Mouse (Mus musculus) embryonic facial prominence, embryonic 14.5 days (tissue): ENCODE data around the gene Tspear. TPM values are rescaled to one million over a fixed set of nuclear protein-coding genes. Genes with fewer than 3 reads are reported as not detected.

Source experiments
- ATAC-seq: fragments of 200-750 bp; cut with Nextera tagmentation; 2 replicates; pipeline ENCODE4 v1.8.0; 2017; ENCODE audit warnings: low read depth, moderate number of reproducible peaks, moderate TSS enrichment
- DNase-seq: peaks from one replicate; pipeline ENCODE4 v3.0.0-alpha.2; 2015; ENCODE audit warnings: low spot score
- H3K27ac ChIP-seq: fragments of 300-500 bp; sonication (generic); replicated peaks from 2 replicates; pipeline ENCODE4 v1.5.1; 2014; ENCODE audit warnings: low read depth, mild to moderate bottlenecking, low read length, moderate library complexity
- H3K27me3 ChIP-seq: fragments of 300-500 bp; sonication (generic); replicated peaks from 2 replicates; pipeline ENCODE4 v1.6.1; 2014; ENCODE audit warnings: low read length; ENCODE audit not compliant: control insufficient read depth, insufficient read depth
- H3K36me3 ChIP-seq: fragments of 300-500 bp; sonication (generic); 2 replicates; pipeline ENCODE4 v1.6.1; 2014; ENCODE audit warnings: low read length, mixed read lengths; ENCODE audit not compliant: control insufficient read depth, insufficient read depth
- H3K4me1 ChIP-seq: fragments of 300-500 bp; sonication (generic); 2 replicates; pipeline ENCODE4 v1.6.1; 2014; ENCODE audit warnings: antibody characterized with exemption, low read length; ENCODE audit not compliant: control insufficient read depth, insufficient read depth
- H3K4me2 ChIP-seq: fragments of 300-500 bp; sonication (generic); 2 replicates; pipeline ENCODE4 v1.6.1; 2014; ENCODE audit warnings: low read depth, mild to moderate bottlenecking, low read length, moderate library complexity, mixed read lengths
- H3K4me3 ChIP-seq: fragments of 300-500 bp; sonication (generic); 2 replicates; pipeline ENCODE4 v1.5.1; 2014; ENCODE audit warnings: low read depth, mild to moderate bottlenecking, low read length
- H3K9ac ChIP-seq: fragments of 300-500 bp; sonication (generic); 2 replicates; pipeline ENCODE4 v1.6.1; 2014; ENCODE audit warnings: low read depth, mild to moderate bottlenecking, low read length, moderate library complexity, mixed read lengths
- H3K9me3 ChIP-seq: fragments of 300-500 bp; sonication (generic); 2 replicates; pipeline ENCODE4 v1.6.1; 2016; ENCODE audit warnings: low read length; ENCODE audit not compliant: control insufficient read depth
- WGBS: fragments of 180-500 bp; shearing (Covaris S2); extraction: QIAGEN DNeasy Blood & Tissue Kit; methylation state at CpG from one replicate; pipeline ENCODE4 v1.1.7; 2014; 5-methylcytosine and 5-hydroxymethylcytosine counted together
- polyA plus RNA-seq: library from polyadenylated mRNA; unstranded; fragments of >200 nt; fragmentation: Nextera tagmentation; extraction: Ambion mirVana; gene quantifications from 2 replicates; pipeline ENCODE4 v1.2.1, GENCODE M21; 2014

The Tspear gene
- polyA plus RNA-seq, 1 experiment from 2014 or later, result 1.3 TPM

DNA sequence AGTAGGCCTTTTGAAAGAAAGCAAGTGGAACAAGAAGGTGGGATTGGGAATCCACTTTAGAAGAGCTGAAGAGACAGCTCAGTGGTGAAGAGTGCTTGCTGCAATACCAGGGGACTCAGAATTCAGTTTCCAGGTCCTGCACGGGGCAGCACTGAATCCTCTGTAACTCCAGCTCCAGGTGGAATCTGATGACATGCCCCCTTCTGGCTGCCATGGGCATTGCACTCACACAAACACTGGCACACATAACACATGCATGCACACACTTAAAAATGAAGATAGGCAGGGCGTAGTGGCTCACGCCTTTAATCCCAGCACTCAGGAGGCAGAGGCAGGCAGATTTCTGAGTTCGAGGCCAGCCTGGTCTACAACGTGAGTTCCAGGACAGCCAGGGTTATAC lies 196.2 kb downstream of the Tspear start:
- DNase-seq, result no peak
- Histone ChIP-seq H3K27me3 (no peaks in the 10 kb centered on the region), H3K4me2 (no peak overlapping the region), H3K9me3 (no peaks in the 10 kb centered on the region), H3K4me3 (no peak overlapping the region), H3K36me3 (no peaks in the 10 kb centered on the region), H3K27ac (no peak overlapping the region), H3K9ac (no peak overlapping the region), H3K4me1 (no peaks in the 10 kb centered on the region)
- ATAC-seq, result no peak
- WGBS, result 87% methylated on average over 5 of the region's 5 CpGs

DNA sequence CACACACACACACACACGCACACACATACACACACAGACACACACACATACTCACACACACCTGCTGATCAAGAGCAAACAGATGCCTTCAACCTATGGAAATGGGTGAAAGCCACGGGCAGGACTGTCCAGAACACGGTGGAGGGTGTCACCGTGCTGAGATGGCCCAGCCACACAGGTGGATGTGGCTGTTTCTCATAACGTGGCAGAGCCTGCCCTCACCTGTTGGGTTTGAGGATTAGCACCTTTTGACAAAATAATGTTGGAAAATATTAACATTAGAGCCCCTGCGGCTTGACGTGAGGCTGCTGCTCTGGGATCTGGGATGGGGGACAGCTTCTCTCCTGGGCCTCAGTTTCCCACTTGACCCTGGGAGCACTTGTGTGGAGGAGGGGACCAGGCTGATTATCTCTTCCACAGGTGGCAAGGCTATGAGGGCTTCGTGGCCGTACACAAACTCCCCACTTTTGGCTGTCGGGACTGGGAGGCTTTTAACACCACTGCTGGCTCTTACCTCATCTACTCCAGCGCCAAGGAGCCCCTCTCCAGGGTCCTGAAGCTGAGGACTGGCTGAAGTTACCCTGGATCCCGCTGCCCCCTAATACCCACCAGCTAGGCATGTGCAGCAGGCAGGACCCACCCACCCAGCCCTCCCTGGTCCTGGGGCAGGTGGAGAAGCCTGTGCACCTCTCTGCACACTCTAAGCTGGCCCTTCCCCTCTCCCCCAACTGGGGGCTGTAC lies 199.8 kb downstream of the Tspear start:
- WGBS, result 57% methylated on average over 12 of the region's 12 CpGs
- no peak overlapping the region; the same call in 1 of the 2 replicates for H3K9ac ChIP-seq
- no peak for DNase-seq
- no peak overlapping the region for H3K4me3 ChIP-seq
- no peaks in the 10 kb centered on the region for H3K4me1 ChIP-seq
- no peak for ATAC-seq
- no peaks in the 10 kb centered on the region for H3K9me3 ChIP-seq
- H3K27ac ChIP-seq, result no peak overlapping the region
- no peak overlapping the region for H3K4me2 ChIP-seq
- H3K27me3 ChIP-seq, result no peaks in the 10 kb centered on the region
- H3K36me3 ChIP-seq, result no peaks in the 10 kb centered on the region

DNA sequence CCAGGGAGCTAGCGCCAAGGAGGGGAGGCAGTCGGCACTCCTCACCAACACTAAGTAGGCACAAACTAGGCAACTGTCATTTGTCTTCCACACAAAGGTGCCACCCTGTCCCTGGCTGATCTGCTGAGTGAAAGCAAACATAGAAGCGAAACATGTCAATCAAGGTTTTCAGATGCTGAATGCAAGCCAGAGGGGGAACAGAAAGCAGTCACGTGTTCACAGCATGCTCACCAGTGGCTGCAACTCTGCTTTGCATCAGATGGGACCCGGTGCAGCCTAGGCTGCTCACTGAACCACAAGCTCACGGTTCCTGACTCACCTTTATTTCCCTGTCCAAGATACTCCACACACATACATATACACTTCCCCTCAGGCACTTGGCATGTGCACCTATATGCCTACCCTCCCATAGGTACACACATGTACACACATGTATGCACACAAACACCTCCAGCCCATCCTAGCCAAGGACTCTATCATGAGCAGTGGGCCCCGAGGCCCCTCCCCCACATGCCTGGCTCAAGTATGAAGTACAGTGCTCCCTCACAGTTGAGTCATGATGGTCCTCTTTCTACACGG lies 204.7 kb downstream of the Tspear start:
- WGBS, result 84% methylated on average over 8 of the region's 8 CpGs
- Histone ChIP-seq H3K27me3 (no peaks in the 10 kb centered on the region), H3K9ac (no peak overlapping the region), H3K36me3 (no peaks in the 10 kb centered on the region), H3K4me2 (no peak overlapping the region), H3K9me3 (no peaks in the 10 kb centered on the region), H3K27ac (no peak overlapping the region), H3K4me3 (no peak overlapping the region), H3K4me1 (no peaks in the 10 kb centered on the region)
- DNase-seq (no peak), ATAC-seq (no peak)

DNA sequence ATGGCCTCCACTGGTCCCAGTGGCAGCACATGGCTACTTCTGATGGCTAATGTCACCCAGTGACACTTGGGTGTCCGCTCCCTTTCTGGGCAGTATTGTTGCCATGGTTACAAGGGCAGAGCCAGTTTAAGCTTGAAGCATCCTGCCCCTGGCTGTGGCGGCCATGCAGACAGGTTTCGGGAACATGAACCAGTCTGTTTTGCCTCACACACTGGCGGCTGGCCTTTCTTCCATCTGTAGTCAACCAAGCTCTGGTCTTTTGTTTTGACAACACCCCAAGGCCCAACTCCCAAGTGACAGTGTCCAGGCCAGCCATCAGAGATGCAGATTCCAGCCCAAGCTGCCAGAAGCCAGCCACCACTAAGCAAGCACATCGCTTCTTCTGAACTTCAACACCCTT lies 209.2 kb downstream of the Tspear start:
- Histone ChIP-seq H3K4me2 (no peak overlapping the region), H3K4me3 (no peak overlapping the region), H3K27me3 (no peaks in the 10 kb centered on the region), H3K9me3 (no peaks in the 10 kb centered on the region), H3K27ac (no peak overlapping the region), H3K4me1 (no peaks in the 10 kb centered on the region), H3K9ac (no peak overlapping the region), H3K36me3 (no peaks in the 10 kb centered on the region)
- WGBS, result 56% methylated on average over 5 of the region's 5 CpGs
- ATAC-seq, result no peak
- no peak for DNase-seq

DNA sequence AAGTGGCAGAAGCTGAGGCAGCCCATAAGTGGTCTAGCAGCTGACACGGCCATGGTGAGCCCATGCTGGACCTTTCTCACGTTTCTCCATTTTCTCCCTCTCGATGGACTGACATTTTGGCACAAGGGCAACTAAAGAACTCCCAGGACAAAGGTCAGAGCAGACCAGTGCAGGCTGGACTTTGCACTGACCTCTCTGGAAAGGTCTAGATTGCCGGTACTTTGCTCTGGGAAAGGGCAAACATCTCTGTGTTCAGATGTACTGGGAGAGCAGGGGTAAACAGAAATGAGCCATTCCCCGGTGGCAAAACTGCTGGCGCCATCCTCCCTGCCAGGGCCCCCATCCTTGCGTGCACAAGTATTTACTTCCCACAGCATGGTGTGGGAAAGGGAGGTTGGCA lies 213.8 kb downstream of the Tspear start:
- no peak for ATAC-seq
- Histone ChIP-seq H3K4me3 (no peak overlapping the region), H3K4me2 (no peak overlapping the region), H3K9ac (no peak overlapping the region), H3K27me3 (no peaks in the 10 kb centered on the region), H3K36me3 (no peaks in the 10 kb centered on the region), H3K9me3 (no peaks in the 10 kb centered on the region), H3K27ac (no peak overlapping the region), H3K4me1 (peaks cover 7% of the 10 kb centered on the region; the same call in 1 of the 2 replicates)
- WGBS, result 76% methylated on average over 7 of the region's 7 CpGs
- DNase-seq, result no peak

DNA sequence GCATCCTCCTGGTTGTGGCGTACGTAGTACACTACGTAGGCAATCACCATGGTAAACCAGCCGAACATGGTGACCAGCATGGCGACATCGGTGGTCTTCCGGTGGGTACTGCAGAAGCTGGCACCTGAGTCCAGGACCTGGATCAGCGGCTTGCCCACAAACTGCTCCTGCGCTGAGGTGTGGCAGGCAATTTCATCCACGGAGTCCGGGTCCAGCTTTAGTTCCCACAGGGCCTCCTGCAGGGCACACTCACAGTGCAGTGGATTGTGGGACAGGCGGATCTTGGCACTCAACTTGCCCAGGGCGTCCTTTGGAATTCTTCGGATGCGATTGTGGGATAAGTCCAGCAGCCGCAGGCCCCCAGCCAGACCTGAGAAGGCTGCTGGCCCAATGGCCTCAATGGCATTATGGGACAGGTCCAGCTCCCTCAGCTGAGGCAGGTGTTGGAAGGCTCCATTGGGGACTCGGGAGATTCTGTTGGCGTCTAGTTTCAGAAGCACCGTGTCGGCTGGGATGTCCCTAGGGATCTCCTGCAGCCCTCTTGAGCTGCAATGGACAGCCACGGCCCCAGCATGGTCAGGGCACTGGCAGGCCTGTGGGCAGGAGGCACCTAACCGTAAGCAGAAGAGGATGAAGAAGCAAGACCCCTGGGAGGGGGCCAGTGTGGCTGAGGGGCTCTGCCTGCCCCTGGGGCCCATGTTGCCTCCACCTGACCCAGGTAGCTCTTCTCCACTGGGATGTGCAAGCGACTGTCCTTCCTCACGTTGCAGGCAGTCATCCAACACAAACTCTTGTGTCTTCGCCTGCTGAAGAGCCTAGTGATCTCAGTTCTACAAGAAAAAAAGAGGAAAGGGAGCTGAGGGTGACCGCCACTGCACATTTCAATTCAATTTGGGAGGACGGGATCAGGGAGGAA lies 214.8 kb downstream of the Tspear start:
- Histone ChIP-seq H3K27me3 (no peaks in the 10 kb centered on the region), H3K4me2 (peak overlapping the region; percentile 85), H3K4me1 (peaks cover 7% of the 10 kb centered on the region; the same call in 1 of the 2 replicates), H3K9ac (peak overlapping the region; percentile 71; the same call in 1 of the 2 replicates), H3K4me3 (peak overlapping the region; percentile 62), H3K27ac (no peak overlapping the region), H3K36me3 (no peaks in the 10 kb centered on the region), H3K9me3 (no peaks in the 10 kb centered on the region)
- DNase-seq (no peak), ATAC-seq (no peak)
- WGBS, result 83% methylated on average over 27 of the region's 27 CpGs

DNA sequence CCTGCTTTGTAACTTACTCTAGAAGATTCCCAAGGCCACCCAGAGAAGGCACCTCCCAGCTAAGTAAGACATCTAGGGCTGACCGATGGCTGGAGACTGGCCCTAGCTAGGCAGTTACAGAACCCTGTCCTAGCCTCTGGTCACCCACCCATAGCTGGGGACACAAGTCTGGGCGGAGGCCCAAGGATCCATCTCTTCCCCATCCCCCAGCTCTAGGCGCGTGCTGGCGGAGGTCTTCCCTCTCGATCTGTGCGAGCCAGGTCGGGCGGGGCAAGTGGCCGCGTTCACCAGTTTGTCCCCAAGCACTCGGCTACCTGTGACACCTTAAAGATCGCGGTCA lies 215.5 kb downstream of the Tspear start:
- Histone ChIP-seq H3K27me3 (no peaks in the 10 kb centered on the region), H3K27ac (no peak overlapping the region), H3K9ac (peak overlapping the region; percentile 71), H3K9me3 (no peaks in the 10 kb centered on the region), H3K4me1 (peaks cover 7% of the 10 kb centered on the region; the same call in 1 of the 2 replicates), H3K36me3 (no peaks in the 10 kb centered on the region), H3K4me2 (peak overlapping the region; percentile 85), H3K4me3 (peak overlapping the region; percentile 62)
- DNase-seq (no peak), ATAC-seq (peak; percentile 23)
- 3% methylated on average over 13 of the region's 14 CpGs for WGBS

DNA sequence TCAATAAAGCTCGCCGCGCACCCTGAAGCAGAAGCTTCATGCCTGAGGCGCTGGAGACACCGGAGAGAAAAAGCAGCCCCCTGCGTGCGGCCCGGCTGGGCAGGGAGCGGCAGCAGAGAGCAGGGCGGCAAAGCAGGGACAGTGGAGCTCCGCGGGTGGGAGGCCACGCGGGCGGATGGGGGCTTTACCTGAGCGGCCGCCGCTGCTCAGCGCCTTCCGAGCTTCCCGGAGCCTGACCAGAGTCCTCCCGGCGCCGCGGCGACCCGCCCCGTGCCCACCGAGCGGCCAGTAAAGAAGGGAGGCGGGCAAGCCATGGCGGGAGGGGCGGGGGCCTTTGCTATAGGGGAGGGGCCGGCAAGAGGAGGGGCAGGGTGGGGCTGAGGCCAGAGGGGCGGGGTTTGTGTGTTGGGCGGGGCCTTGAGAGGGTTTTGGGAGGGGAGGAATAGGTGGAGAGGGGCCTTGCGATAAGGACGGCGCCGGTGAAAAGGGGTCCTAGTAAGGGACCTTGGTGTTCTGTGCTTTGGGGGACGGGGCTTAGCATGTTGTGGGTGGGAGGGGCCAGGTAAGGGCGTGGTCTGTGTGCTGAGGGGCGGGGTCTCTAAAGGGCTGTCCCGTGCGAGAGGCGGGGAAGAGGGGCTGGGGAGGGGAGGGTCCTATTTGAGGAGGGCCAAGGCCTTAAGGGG lies 216.0 kb downstream of the Tspear start, which contains the start of gene Lrrc3:
Gene Lrrc3 (minus strand): TSS at position 326 of the 683 bp plus-strand sequence.
- Histone ChIP-seq H3K4me3 (peak within 1 kb of the TSS; percentile 62), H3K9me3 (no peaks in the 10 kb centered on the region), H3K36me3 (no peaks in the 10 kb centered on the region), H3K4me2 (peak within 1 kb of the TSS; percentile 85), H3K4me1 (peaks cover 7% of the 10 kb centered on the region; the same call in 1 of the 2 replicates), H3K27me3 (no peaks in the 10 kb centered on the region), H3K27ac (no peak within 1 kb of the TSS), H3K9ac (peak within 1 kb of the TSS; percentile 71)
- 2% methylated on average over 20 of the region's 46 CpGs for WGBS
- DNase-seq (peak; percentile 65), ATAC-seq (peak; percentile 76)
